Mouse (Mus musculus): ENCODE data around the gene Nsf.
A peak's percentile ranks its signal among the peaks of the same experiment; 100 is the strongest.
"Not testable (repeated sequence)": the region's sequence is repeated elsewhere in the genome, so short reads cannot be mapped to it uniquely, and the experiment has no call there.

The Nsf gene

GRCm38 (mm10) chr11:103953896-103954292, at the start of gene Nsf:
Nsf (minus strand) TSS chr11:103954056.
- peak; percentile 81 for DNase-seq

GRCm38 (mm10) chr11:104003397-104003796, 49.5 kb upstream of the Nsf start:
- no peak for DNase-seq

DNA sequence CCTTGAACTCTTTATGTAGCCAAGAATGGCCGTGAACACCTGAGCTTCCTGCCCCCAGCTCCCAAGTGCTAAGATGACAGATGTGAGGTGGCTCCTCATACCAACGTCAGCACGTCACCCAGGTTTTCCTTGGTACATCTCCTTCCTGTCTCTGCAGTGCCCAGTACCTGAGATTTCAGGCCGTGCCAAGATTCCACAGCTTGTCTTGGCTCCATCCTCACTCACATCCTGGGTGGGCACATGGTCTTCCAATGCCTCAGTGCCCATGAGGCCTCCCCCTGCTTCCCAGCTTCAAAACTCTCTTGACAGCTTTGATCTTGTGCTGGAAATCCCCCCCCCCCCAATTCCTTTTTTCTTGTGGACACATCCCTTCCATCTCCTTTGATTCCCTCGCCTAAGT, 48.3 kb upstream of the Nsf start:
- no peak for DNase-seq

GRCm38 (mm10) chr11:104001395-104001955, 47.6 kb upstream of the Nsf start:
- no peak for DNase-seq

- no peak for DNase-seq
These were observed 47.0 kb upstream of the Nsf start for GRCm38 (mm10) chr11:104000667-104001394.

GRCm38 (mm10) chr11:103998737-103999136, 44.9 kb upstream of the Nsf start:
- DNase-seq = no peak

- peak; percentile 35 for DNase-seq
These were observed 43.5 kb upstream of the Nsf start for GRCm38 (mm10) chr11:103997385-103997784.

- no peak for DNase-seq
These were observed 38.8 kb upstream of the Nsf start for GRCm38 (mm10) chr11:103992638-103993037.

GRCm38 (mm10) chr11:103990049-103990557, 36.2 kb upstream of the Nsf start:
- DNase-seq = not testable (repeated sequence)

- DNase-seq = peak; percentile 69
These were observed 33.6 kb upstream of the Nsf start for GRCm38 (mm10) chr11:103987423-103987822.

DNA sequence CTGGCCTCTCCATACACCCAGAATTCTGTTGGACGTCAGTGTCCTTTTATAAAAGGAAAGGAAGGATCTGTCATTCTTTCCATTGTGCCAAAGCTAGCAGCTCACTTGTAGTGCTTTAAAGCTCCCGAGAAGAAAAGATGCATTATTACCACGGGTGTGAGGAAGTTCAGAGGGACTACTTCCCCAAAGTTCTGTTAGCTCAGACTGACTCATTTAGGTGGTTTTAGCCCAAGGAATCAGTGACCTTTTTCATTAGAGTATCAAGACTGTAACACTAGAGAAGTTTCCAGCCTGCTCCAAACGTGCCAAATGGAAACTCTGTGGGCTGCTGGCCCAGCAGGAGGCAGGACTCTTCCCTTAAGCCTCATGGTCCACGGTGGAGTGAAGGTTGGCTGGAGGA, 30.2 kb upstream of the Nsf start:
- DNase-seq = no peak

GRCm38 (mm10) chr11:103981826-103982225, 28.0 kb upstream of the Nsf start:
- DNase-seq = no peak

GRCm38 (mm10) chr11:103979381-103979780, 25.5 kb upstream of the Nsf start:
- DNase-seq = no peak

DNA sequence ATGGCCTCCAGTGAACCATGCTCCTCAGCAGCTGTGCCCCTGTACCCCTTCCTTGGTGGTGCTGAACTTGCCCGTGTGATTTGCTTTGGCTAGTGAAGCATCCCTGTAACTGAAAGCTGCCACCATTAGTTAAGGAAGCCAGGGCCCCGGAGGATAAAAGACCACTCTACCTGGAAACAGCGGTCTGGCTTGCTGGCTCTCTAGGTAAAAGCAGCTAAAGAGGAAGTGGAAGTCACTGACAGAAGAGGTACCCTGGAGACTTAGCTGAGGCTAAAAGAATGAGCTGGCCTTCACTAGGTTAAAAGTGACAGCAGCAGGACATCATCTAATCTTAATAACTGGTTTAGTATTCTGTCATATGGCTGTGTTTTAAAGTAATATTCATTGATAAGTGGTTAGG, 17.0 kb upstream of the Nsf start:
- no peak for DNase-seq

DNA sequence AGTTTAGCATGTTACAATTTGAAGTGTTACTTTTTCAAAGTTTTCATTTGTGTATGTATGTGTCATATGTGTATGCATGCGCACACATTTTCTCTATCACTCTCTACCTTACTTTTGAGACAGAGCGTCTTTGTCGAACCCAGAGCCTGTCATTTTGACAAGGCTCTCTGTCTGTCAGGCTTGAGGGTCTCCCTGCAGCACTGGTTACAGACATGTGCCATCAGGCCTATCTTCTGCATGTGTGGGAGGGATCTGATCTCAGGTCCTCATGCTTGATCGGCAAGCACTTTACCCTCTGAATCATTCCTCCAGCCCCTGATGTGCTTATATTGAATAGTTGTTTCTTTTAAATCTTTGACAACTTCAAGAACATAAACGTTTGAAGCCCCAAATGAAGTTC, 15.4 kb upstream of the Nsf start:
- no peak for DNase-seq

GRCm38 (mm10) chr11:103967106-103967735, 13.4 kb upstream of the Nsf start:
- no peak for DNase-seq

DNA sequence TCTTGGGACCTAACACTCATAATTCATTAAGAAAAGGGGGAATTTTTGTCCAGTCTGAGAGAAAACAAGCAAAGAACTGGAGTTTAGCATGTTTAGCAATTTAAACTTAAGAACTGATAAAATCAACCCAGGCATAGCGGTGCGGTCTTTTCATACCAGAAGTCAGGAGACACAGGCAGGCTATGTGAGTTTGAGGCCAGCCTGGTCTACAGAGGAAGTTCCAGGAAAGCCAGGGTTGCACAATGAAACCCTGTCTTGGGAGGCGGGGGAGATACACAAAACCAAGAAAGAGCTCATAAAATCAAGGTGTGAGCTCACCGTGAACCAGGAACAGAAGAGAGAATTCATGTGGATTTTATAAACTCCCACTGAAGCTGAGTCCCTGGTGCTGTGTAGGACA, 3.0 kb upstream of the Nsf start:
- DNase-seq = no peak

GRCm38 (mm10) chr11:103953032-103953895, 592 bp downstream of the Nsf start:
- DNase-seq = peak; percentile 54

- DNase-seq = no peak
These were observed 1.2 kb downstream of the Nsf start for GRCm38 (mm10) chr11:103952635-103953031.

DNA sequence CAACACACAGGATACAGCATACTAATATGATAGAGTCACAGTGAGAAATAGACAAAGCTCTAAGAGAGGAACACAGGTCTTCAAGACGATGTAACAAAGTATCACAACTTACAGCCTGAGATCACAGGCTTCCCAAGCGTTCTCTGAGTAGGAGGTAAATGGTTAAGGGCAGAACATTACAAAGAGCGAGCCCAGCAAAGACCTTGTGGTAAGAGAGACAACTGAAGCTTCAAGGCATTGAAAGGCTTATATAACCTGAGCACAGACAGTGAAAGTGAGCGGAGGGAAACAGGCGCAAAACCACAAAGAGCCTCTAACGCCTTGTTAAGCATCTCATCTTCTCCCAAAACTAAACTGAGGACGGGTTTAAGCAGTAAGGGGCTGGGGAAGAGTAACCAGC, 2.8 kb downstream of the Nsf start:
- DNase-seq = peak; percentile 24

GRCm38 (mm10) chr11:103948952-103949351, 4.9 kb downstream of the Nsf start:
- no peak for DNase-seq

DNA sequence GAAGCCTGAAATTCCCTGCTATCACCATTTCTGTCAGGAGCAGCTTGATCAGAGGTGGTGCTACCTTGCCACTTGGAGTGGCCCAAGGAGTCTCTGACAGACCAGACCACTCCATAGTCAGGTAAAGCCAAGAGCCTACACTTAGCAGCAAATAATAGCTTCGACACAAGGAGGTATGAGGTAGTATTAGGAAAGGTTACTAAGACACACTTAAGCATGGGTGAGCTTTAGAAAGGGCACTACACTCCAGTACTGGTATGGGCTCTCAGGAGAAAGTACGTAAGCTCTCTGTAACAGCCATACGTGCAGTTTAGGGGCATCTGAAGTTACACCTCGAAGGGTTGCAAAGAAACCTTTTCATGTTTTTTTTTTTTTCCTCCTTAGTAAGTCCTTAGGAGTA, 11.1 kb downstream of the Nsf start:
- DNase-seq = no peak

DNA sequence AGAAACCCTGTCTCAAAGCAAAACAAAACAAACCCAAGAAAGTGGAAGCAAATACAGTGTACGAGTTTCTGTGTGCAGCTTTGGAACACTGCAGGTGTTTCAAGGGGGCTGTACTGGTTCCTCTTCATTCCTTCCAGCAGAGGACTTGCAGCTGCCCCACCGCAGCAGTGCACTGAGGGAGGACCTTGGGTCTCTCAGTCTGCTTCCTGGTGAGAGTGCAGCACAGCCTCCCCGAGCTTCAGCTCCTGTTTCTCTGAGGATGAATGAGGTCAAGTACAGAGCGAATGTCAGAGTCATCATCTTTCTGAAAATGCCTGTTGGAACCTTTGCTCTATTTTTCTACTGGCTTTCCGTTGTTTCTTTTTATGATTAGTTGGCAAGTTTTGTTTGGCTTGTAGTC, 12.5 kb downstream of the Nsf start:
- DNase-seq = peak; percentile 63
